Mouse (Mus musculus) CD4-positive, CD25-positive, alpha-beta regulatory T cell (primary cell): ENCODE data around the gene Prune1. TPM values are rescaled to one million over a fixed set of nuclear protein-coding genes. Genes with fewer than 3 reads are reported as not detected.

ENCODE experiments used
- polyA plus RNA-seq: library from polyadenylated mRNA; unstranded; fragments of 100-300 nt; shearing (Covaris generic); gene quantifications from one replicate; pipeline ENCODE4 v1.2.1, GENCODE M21; 2017

Prune1 gene
- 7.9 TPM for polyA plus RNA-seq

DNA sequence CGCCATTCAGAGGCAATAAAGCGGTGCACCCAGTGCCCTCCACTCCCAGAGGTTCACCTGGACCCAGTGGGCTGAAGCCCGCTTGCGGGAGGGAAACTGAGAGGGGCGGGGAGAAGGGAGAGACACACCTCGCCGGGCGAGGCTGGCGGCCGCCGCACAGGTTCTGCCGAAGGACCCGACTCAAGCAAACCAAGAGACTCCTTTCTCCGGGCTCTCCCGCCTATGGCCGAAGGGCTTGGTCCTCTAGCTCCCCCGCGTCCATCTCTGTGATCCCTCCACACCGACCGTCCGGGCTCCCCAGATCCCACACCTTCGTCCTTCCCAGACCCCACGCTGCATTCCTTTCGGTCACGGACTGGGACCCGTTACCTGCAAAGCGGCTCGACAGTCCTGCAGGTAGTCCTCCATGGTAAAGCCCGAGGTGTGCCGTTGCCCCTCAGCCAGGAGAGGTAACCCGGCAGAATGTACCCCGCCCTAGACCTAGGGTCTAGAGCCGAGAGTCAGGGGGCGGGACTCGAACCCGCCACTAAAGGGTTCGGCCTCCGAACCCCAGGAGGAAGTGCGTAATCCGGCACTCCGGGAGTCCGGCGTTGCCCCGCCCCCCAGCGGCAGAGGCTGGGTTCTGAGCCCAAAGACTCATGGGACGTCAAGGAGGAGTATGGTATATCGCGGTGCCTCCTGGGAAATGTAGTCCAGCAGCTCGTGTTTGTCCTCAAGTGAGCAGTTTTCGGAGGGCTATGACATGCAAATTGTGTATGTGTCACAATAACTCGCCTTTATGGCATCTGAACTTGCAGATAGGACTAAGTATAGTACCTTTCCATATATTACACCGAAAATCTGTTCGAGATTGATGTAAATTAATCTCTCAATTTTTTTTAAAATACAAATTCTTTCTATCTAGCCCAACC lies at the start of gene Prune1, which contains the start of gene Mindy1:
TSS of gene Prune1 (minus strand) at position 861 of the 911 bp plus-strand sequence.
TSS of gene Mindy1 (plus strand) at position 130 of the 911 bp plus-strand sequence.

DNA sequence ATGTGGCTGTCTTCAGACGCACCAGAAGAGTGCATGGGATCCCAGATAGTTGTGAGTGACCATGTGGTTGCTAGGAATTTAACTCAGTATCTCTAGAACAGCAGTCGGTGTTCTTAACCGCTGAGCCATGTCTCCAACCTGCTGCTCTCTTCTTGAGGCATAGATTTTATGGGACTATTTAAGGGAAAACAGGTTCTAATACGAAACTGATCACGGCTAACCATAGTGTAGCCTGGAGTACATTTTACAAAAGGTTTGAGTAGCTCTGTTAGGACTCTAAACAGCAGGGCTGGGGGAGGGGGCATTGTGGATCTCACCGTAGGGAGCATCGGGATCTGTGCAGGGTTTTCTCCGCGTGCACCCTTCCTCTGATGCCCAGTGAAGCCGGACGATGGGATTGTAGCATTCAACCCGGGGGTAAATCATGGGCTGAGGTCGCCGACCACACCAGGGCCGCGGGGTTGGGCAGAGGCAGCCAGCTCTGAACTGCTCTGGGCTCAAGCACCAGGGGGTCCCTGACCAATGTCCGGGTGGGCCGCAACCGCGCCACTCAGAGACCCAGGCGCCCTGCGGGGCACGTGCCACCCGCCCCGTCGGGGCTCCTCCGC lies 32.7 kb upstream of the Prune1 start, which contains the start of gene Cers2:
TSS of gene Cers2 (plus strand) at position 306 of the 608 bp plus-strand sequence.

DNA sequence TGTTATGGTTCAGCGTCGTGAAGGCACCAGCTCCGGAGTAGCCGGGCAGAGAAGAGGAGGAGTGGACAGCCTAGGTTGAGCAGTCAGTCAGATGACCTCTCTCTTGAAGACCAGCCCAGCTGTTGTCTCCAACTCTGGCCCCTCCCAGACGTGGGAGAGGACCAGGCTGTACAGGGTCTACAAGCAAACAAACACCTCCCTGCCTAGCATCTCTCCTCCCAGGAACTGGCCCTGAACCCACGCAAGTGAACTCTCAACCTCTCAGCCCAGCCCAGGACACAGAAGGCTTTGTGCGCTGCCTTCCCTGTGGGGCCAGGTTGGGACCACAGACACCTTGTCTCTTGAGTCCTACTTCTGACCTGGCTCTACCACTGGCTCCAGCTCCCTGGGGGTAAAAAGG lies 25.2 kb upstream of the Prune1 start, which contains the start of gene Anxa9:
TSS of gene Anxa9 (minus strand) at position 77 of the 400 bp plus-strand sequence.

DNA sequence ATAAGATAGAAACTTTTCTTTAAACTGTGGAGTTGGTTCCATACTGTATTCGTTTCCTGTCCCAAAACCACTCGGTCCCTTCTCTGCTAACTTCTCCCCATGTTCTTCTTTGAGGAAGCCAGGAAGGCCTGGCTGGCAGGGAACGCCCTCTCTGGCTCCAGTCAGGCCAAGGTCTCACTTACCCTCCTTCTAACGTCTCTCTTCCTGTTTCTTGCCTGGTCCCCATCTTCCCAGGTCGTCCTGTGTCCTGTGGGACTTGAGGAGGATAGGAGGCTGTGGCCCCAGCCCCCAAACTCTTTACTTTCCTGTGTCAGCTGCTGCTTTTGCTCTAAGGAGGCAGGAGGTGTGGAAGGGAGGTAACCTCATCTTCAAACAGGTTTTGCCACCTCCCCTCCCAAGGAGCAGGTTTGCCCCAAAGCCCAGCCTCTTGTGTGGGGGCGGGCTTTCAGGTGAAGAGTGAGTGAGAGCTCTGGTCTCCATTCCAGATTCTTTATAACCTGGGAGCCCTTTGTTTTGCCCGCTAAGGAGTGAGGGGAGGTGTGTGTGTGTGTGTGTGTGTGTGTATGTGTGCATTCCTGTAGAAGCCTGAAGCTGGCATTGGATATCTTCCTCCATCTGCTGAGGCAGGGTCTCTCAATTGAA lies 31.0 kb downstream of the Prune1 start, which contains the start of gene Bnipl:
TSS of gene Bnipl (minus strand) at position 411 of the 642 bp plus-strand sequence.

DNA sequence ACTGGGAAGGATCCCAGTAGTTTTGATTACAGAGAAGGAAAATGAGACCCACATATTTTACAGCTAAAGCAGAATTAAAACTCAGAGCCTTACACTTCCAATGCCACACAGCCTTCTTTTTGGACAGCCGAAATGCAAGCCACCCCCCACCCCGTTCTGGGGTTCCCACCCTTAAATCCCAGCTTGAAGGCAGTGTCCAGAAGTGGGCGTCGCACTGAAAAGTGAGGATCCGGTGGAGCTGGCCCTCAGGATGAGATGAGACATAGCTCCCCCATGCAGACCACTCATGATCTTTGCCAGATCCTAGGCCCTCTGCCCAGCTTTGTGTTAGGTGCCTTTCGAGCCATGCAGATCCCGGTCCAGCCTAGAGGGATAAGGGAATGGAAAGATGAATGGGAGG lies 40.4 kb downstream of the Prune1 start, which contains the start of gene Gm128:
TSS of gene Gm128 (minus strand) at position 101 of the 400 bp plus-strand sequence.

DNA sequence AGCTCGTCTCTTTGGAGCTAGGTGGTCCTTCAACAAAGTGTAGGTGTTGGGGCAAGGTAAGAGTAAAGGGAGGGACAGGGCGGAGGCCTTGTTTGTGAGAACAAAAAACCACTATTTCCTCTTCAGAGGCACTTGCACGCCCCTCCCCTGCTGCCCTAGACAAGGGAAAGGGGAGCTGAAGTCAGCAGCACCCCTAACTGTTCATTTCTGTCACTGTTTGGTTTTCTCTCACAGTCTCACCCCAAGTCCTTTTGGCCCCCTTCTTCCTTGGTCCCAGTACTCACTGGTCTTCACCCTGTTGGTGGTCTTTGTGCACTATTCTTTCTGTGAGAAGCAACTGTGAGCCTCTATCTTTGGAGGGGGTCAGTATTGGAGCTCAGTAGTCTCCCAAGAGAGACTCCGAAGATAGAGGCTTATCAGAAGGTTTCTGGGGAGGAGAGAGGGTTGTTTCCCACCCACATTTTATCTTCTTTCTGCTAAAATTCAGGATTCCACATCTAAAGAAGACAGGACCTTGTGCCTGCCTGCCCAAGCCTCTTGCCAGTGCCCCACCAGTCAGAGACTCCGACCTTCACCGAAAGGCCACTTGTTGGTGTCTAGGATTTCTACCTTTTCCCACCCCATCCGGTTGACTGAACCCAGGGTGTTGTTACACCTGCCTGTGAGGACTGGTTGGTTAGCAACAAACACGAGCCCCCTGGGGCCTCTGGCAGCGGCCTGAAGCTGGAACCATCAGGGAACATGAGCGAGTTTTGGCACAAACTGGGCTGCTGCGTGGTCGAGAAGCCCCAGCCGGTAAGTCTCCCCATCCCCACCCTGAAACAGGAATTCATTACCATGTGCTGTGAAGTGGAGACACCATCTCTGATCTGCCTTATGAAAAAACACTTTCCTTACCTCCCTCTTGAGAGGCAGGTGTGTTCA lies 50.3 kb downstream of the Prune1 start, which contains the start of gene Mllt11:
TSS of gene Mllt11 (minus strand) at position 874 of the 924 bp plus-strand sequence.

DNA sequence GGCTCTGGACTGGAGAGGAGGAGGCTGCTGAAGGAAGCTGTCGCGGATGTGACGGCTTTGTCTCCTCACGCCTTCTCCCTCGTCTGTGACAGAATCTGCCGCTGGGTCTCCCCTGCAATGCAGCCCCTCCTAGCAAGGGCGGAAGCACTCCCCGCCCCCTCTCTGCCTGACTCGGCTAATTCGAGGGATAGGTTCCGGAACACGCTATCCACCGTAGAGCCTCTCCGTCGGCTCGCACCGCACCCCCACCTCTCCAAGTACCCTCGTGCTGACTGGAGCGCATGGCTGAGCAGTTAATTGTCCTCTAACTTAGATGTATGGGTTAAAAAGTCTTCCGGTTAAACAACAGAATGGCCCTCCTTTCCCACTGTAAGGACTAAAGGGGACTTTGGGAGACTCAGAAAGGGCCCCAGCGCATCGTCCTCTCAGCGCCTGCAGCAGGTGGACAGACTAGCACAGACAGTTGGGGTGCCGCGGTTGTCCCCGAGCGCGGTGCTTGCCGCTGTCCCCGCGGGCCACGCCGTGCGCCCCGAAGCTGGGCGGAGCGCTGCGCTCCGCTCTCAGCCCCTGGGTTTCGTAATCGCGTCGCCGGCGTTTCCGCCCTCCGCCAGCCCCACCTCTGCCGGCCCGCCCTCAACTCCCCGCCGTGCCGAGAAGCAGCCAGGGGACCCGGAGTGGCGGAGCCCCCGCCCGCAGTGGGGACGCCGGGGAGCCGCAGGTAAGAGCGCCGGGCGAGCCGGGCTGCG lies 53.6 kb downstream of the Prune1 start, which contains the start of gene Cdc42se1:
TSS of gene Cdc42se1 (plus strand) at position 585 of the 746 bp plus-strand sequence.

DNA sequence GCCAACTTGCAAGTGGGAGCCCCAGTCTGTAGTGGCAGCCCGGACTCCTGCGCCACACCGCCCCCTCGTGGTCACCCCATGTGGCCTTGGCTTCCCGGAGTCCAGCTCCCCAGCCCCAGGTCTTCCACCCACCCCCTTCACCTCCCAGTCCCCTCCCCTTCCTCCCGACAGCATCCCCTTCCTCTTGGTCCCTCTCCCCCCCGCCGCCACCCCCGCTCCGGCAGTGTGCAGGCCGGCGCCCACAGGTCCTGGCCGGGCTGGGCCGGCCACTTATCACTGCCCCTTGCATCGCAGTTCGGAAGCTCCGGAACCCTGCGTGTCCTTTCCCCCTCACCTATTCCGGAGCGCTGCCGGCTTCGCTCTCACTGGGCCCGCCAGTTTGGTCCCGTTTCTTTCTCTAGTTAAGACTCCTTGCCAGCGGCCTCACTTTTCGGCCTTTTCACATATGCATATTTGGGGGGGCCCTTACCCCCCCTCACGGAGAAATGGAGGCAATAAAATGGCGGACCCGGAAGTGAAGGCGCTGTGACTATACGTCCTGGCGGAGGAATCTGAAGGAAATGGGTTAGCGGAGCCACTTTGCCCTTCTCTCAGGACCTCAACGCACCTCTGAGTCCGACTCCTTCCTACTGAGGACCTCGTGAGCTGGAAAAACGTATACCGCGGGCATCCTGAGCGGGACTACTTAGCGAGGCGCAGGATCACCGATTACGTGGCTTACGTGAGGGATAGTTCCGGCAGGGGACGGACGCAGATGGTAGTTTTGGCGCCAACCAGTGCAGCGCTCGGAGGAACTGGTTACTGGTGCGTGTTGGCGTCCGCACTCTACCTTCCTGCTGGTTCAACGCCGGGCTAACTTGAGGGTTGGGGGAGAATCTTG lies 64.4 kb downstream of the Prune1 start, which contains the start of gene Gabpb2:
TSS of gene Gabpb2 (minus strand) at position 662 of the 880 bp plus-strand sequence.

Other genes with a start within 250 kb of the Prune1 start
- 295 TPM for gene Psmd4, start 239.5 kb downstream of the Prune1 start, polyA plus RNA-seq
- 26.5 TPM for gene Pip5k1a, start 175.1 kb downstream of the Prune1 start, polyA plus RNA-seq
- 112 TPM for gene Vps72, start 171.1 kb downstream of the Prune1 start, polyA plus RNA-seq
- 1.5 TPM for gene Tmod4, start 157.6 kb downstream of the Prune1 start, polyA plus RNA-seq
- gene Scnm1, start 148.1 kb downstream of the Prune1 start, polyA plus RNA-seq = 106 TPM
- 31.8 TPM for gene Lysmd1, start 148.0 kb downstream of the Prune1 start, polyA plus RNA-seq
- 230 TPM for gene Tnfaip8l2, start 139.7 kb downstream of the Prune1 start, polyA plus RNA-seq
- 2.2 TPM for gene Sema6c, start 121.6 kb downstream of the Prune1 start, polyA plus RNA-seq
- 29.6 TPM for gene Gabpb2, start 64.2 kb downstream of the Prune1 start, polyA plus RNA-seq
- gene Cdc42se1, start 53.3 kb downstream of the Prune1 start, polyA plus RNA-seq = 405 TPM
- gene Mllt11, start 49.9 kb downstream of the Prune1 start, polyA plus RNA-seq = 7.6 TPM
- 1.3 TPM for gene Gm128, start 40.5 kb downstream of the Prune1 start, polyA plus RNA-seq
- gene Bnipl, start 30.9 kb downstream of the Prune1 start, polyA plus RNA-seq = 0.19 TPM
- 29.0 TPM for gene Mindy1, start 731 bp downstream of the Prune1 start, polyA plus RNA-seq
- gene Anxa9, start 25.1 kb upstream of the Prune1 start, polyA plus RNA-seq = 0.41 TPM
- gene Cers2, start 32.7 kb upstream of the Prune1 start, polyA plus RNA-seq = 228 TPM
- 38.1 TPM for gene Setdb1, start 75.1 kb upstream of the Prune1 start, polyA plus RNA-seq
- not detected for gene 4930558C23Rik, start 120.8 kb upstream of the Prune1 start, polyA plus RNA-seq
- gene Arnt, start 152.3 kb upstream of the Prune1 start, polyA plus RNA-seq = 52.0 TPM
- gene Ctsk, start 217.2 kb upstream of the Prune1 start, polyA plus RNA-seq = not detected
- 350 TPM for gene Ctss, start 244.7 kb upstream of the Prune1 start, polyA plus RNA-seq